Mouse (Mus musculus) cerebellum, adult (tissue): ENCODE results near the gene Phf24.
"Not testable (repeated sequence)": the region's sequence is repeated elsewhere in the genome, so short reads cannot be mapped to it uniquely, and the experiment has no call there.

ENCODE experiments used
- ATAC-seq: cut with Nextera tagmentation; 2 replicates; pipeline ENCODE4 v1.9.2; 2017; ENCODE audit warnings: mild to moderate bottlenecking, moderate library complexity, mixed read lengths; ENCODE audit not compliant: insufficient number of reproducible peaks, low FRiP score, low TSS enrichment

The Phf24 gene

GRCm38 (mm10) chr4:42978062-42978461 is 61.6 kb downstream of the Phf24 start:
- ATAC-seq, result no peak

DNA sequence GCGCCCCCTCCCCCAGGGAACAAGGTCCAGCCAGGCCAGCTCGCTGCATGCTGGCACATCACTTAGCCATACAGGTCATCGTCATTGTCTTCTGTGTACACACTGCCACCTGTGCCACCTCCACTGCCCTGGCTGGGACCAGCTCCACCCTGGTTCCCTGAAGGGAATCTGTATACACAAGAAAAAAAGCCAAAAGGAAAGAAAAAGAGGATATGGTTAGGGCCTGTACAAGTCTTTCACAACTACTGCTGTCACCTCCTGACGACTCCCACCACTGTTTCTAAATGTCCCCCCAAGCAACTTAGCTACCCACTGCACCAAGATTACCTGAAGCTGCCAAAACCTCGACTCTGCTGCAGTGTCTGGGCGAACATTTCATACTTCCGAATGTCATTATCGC is 64.0 kb downstream of the Phf24 start:
- not testable (repeated sequence) for ATAC-seq

- no peak for ATAC-seq
Observed at GRCm38 (mm10) chr4:42988296-42988695, 71.8 kb downstream of the Phf24 start.
